Mouse (Mus musculus): ENCODE measurements at regions not wholly inside any gene's neighbourhood (a gene's known extent, or its start where the extent isn't known, plus 50 kb on each side); places are given as distances from the start of the nearest gene placed in this dataset.

- H3K27me3 ChIP-seq (ENCODE audit: control insufficient read depth, insufficient read depth, low read length) = no peaks in the 10 kb centered on the region
- H3K4me3 ChIP-seq (ENCODE audit: low read depth, low read length) = no peak overlapping the region
- DNase-seq (ENCODE audit: low spot score) (no peak), ATAC-seq (ENCODE audit: insufficient number of reproducible peaks, low FRiP score, low TSS enrichment, low read depth) (no peak)
- no peaks in the 10 kb centered on the region for H3K9me3 ChIP-seq (ENCODE audit: control insufficient read depth, low read length)
- no peaks in the 10 kb centered on the region for H3K36me3 ChIP-seq (ENCODE audit: control insufficient read depth, insufficient read depth, low read length)
- H3K4me2 ChIP-seq (ENCODE audit: low read depth, severe bottlenecking) = no peak overlapping the region
- WGBS = 80% methylated on average over 9 of the region's 9 CpGs
- no peak overlapping the region for H3K27ac ChIP-seq (replicated peaks; ENCODE audit: low read depth, low read length)
- H3K4me1 ChIP-seq (ENCODE audit: control insufficient read depth, insufficient read depth, low read length) = no peaks in the 10 kb centered on the region
- no peak overlapping the region for H3K9ac ChIP-seq (ENCODE audit: low read length)
These were observed 973.6 kb upstream of the Lcorl start for GRCm38 (mm10) chr5:46830797-46831618.

GRCm38 (mm10) chr5:46830114-46830513, 972.7 kb upstream of the Lcorl start:
- no peaks in the 10 kb centered on the region for H3K4me1 ChIP-seq (ENCODE audit: control insufficient read depth, insufficient read depth, low read length)
- no peak overlapping the region for H3K4me3 ChIP-seq (ENCODE audit: low read depth, low read length)
- ATAC-seq (ENCODE audit: insufficient number of reproducible peaks, low FRiP score, low TSS enrichment, low read depth) (no peak), DNase-seq (ENCODE audit: low spot score) (no peak)
- no peak overlapping the region for H3K4me2 ChIP-seq (ENCODE audit: low read depth, severe bottlenecking)
- no peaks in the 10 kb centered on the region for H3K36me3 ChIP-seq (ENCODE audit: control insufficient read depth, insufficient read depth, low read length)
- H3K9me3 ChIP-seq (ENCODE audit: control insufficient read depth, low read length) = no peaks in the 10 kb centered on the region
- WGBS = 90% methylated on average over 6 of the region's 6 CpGs
- H3K9ac ChIP-seq (ENCODE audit: low read length) = no peak overlapping the region
- H3K27ac ChIP-seq (replicated peaks; ENCODE audit: low read depth, low read length) = no peak overlapping the region
- no peaks in the 10 kb centered on the region for H3K27me3 ChIP-seq (ENCODE audit: control insufficient read depth, insufficient read depth, low read length)

- WGBS = 89% methylated on average over 1 of the region's 1 CpGs
- H3K36me3 ChIP-seq (ENCODE audit: control insufficient read depth, insufficient read depth, low read length) = no peaks in the 10 kb centered on the region
- no peak overlapping the region for H3K27ac ChIP-seq (replicated peaks; ENCODE audit: low read depth, low read length)
- no peak for DNase-seq (ENCODE audit: low spot score)
- H3K4me1 ChIP-seq (ENCODE audit: control insufficient read depth, insufficient read depth, low read length) = no peaks in the 10 kb centered on the region
- no peak overlapping the region for H3K4me3 ChIP-seq (ENCODE audit: low read depth, low read length)
- H3K9me3 ChIP-seq (ENCODE audit: control insufficient read depth, low read length) = no peaks in the 10 kb centered on the region
- no peak for ATAC-seq (ENCODE audit: insufficient number of reproducible peaks, low FRiP score, low TSS enrichment, low read depth)
- no peak overlapping the region for H3K9ac ChIP-seq (ENCODE audit: low read length)
- no peak overlapping the region for H3K4me2 ChIP-seq (ENCODE audit: low read depth, severe bottlenecking)
- no peaks in the 10 kb centered on the region for H3K27me3 ChIP-seq (ENCODE audit: control insufficient read depth, insufficient read depth, low read length)
These were observed 969.0 kb upstream of the Lcorl start for GRCm38 (mm10) chr5:46826381-46826780.

- no peak overlapping the region for H3K4me2 ChIP-seq (ENCODE audit: low read depth, severe bottlenecking)
- DNase-seq (ENCODE audit: low spot score) = no peak
- WGBS = 55% methylated on average over 3 of the region's 3 CpGs
- no peaks in the 10 kb centered on the region for H3K4me1 ChIP-seq (ENCODE audit: control insufficient read depth, insufficient read depth, low read length)
- H3K27ac ChIP-seq (replicated peaks; ENCODE audit: low read depth, low read length) = no peak overlapping the region
- no peak overlapping the region for H3K4me3 ChIP-seq (ENCODE audit: low read depth, low read length)
- no peaks in the 10 kb centered on the region for H3K9me3 ChIP-seq (ENCODE audit: control insufficient read depth, low read length)
- ATAC-seq (ENCODE audit: insufficient number of reproducible peaks, low FRiP score, low TSS enrichment, low read depth) = no peak
- no peaks in the 10 kb centered on the region for H3K27me3 ChIP-seq (ENCODE audit: control insufficient read depth, insufficient read depth, low read length)
- H3K36me3 ChIP-seq (ENCODE audit: control insufficient read depth, insufficient read depth, low read length) = no peaks in the 10 kb centered on the region
- no peak overlapping the region for H3K9ac ChIP-seq (ENCODE audit: low read length)
These were observed 967.5 kb upstream of the Lcorl start for GRCm38 (mm10) chr5:46824934-46825333.

- no peaks in the 10 kb centered on the region for H3K9me3 ChIP-seq (ENCODE audit: control insufficient read depth, low read length)
- no peaks in the 10 kb centered on the region for H3K27me3 ChIP-seq (ENCODE audit: control insufficient read depth, insufficient read depth, low read length)
- WGBS = 92% methylated on average over 2 of the region's 2 CpGs
These were observed 937.7 kb upstream of the Lcorl start for GRCm38 (mm10) chr5:46795102-46795501.

GRCm38 (mm10) chr5:46794028-46794705, 936.8 kb upstream of the Lcorl start:
- Histone ChIP-seq H3K4me1 (ENCODE audit: control insufficient read depth, insufficient read depth, low read length) (no peaks in the 10 kb centered on the region), H3K27me3 (ENCODE audit: control insufficient read depth, insufficient read depth, low read length) (no peaks in the 10 kb centered on the region), H3K4me2 (ENCODE audit: low read depth, severe bottlenecking) (no peak overlapping the region), H3K27ac (replicated peaks; ENCODE audit: low read depth, low read length) (no peak overlapping the region), H3K4me3 (ENCODE audit: low read depth, low read length) (no peak overlapping the region), H3K9ac (ENCODE audit: low read length) (no peak overlapping the region), H3K36me3 (ENCODE audit: control insufficient read depth, insufficient read depth, low read length) (no peaks in the 10 kb centered on the region), H3K9me3 (ENCODE audit: control insufficient read depth, low read length) (no peaks in the 10 kb centered on the region)
- no peak for DNase-seq (ENCODE audit: low spot score)
- ATAC-seq (ENCODE audit: insufficient number of reproducible peaks, low FRiP score, low TSS enrichment, low read depth) = no peak
- WGBS = 67% methylated on average over 7 of the region's 7 CpGs

More at GRCm38 (mm10) chr5:46795102-46795501, 937.7 kb upstream of the Lcorl start:
- Histone ChIP-seq H3K36me3 (ENCODE audit: control insufficient read depth, insufficient read depth, low read length) (no peaks in the 10 kb centered on the region), H3K4me1 (ENCODE audit: control insufficient read depth, insufficient read depth, low read length) (no peaks in the 10 kb centered on the region), H3K4me2 (ENCODE audit: low read depth, severe bottlenecking) (no peak overlapping the region), H3K4me3 (ENCODE audit: low read depth, low read length) (no peak overlapping the region), H3K27ac (replicated peaks; ENCODE audit: low read depth, low read length) (no peak overlapping the region), H3K9ac (ENCODE audit: low read length) (no peak overlapping the region)
- DNase-seq (ENCODE audit: low spot score) (no peak), ATAC-seq (ENCODE audit: insufficient number of reproducible peaks, low FRiP score, low TSS enrichment, low read depth) (no peak)

- H3K27ac ChIP-seq (replicated peaks; ENCODE audit: low read depth, low read length) = no peak overlapping the region
- no peak overlapping the region for H3K4me3 ChIP-seq (ENCODE audit: low read depth, low read length)
- H3K4me2 ChIP-seq (ENCODE audit: low read depth, severe bottlenecking) = no peak overlapping the region
- DNase-seq (ENCODE audit: low spot score) (no peak), ATAC-seq (ENCODE audit: insufficient number of reproducible peaks, low FRiP score, low TSS enrichment, low read depth) (no peak)
- 58% methylated on average over 3 of the region's 3 CpGs for WGBS
- no peak overlapping the region for H3K9ac ChIP-seq (ENCODE audit: low read length)
- H3K27me3 ChIP-seq (ENCODE audit: control insufficient read depth, insufficient read depth, low read length) = no peaks in the 10 kb centered on the region
- H3K9me3 ChIP-seq (ENCODE audit: control insufficient read depth, low read length) = no peaks in the 10 kb centered on the region
- no peaks in the 10 kb centered on the region for H3K4me1 ChIP-seq (ENCODE audit: control insufficient read depth, insufficient read depth, low read length)
- no peaks in the 10 kb centered on the region for H3K36me3 ChIP-seq (ENCODE audit: control insufficient read depth, insufficient read depth, low read length)
These were observed 933.6 kb upstream of the Lcorl start for GRCm38 (mm10) chr5:46791051-46791450.

GRCm38 (mm10) chr5:46790536-46790935, 933.1 kb upstream of the Lcorl start:
- ATAC-seq (ENCODE audit: insufficient number of reproducible peaks, low FRiP score, low TSS enrichment, low read depth) (no peak), DNase-seq (ENCODE audit: low spot score) (no peak)
- WGBS = 77% methylated on average over 3 of the region's 3 CpGs

More at GRCm38 (mm10) chr5:46790536-46790935, 933.1 kb upstream of the Lcorl start:
- Histone ChIP-seq H3K4me3 (ENCODE audit: low read depth, low read length) (no peak overlapping the region), H3K9ac (ENCODE audit: low read length) (no peak overlapping the region), H3K4me1 (ENCODE audit: control insufficient read depth, insufficient read depth, low read length) (no peaks in the 10 kb centered on the region), H3K27ac (replicated peaks; ENCODE audit: low read depth, low read length) (no peak overlapping the region), H3K4me2 (ENCODE audit: low read depth, severe bottlenecking) (no peak overlapping the region), H3K36me3 (ENCODE audit: control insufficient read depth, insufficient read depth, low read length) (no peaks in the 10 kb centered on the region), H3K27me3 (ENCODE audit: control insufficient read depth, insufficient read depth, low read length) (no peaks in the 10 kb centered on the region), H3K9me3 (ENCODE audit: control insufficient read depth, low read length) (no peaks in the 10 kb centered on the region)
